Mouse (Mus musculus) lung, postnatal 0 days (tissue): ENCODE results near the gene Rnf208.

Experiments used
- CTCF ChIP-seq: IDR thresholded peaks from 2 replicates; pipeline ENCODE4 v1.5.1; 2016; ENCODE audit warnings: antibody characterized with exemption, mild to moderate bottlenecking
- EP300 ChIP-seq: IDR thresholded peaks from 2 replicates; pipeline ENCODE4 v1.6.1; 2016; ENCODE audit warnings: antibody characterized with exemption, mild to moderate bottlenecking, control low read depth

DNA sequence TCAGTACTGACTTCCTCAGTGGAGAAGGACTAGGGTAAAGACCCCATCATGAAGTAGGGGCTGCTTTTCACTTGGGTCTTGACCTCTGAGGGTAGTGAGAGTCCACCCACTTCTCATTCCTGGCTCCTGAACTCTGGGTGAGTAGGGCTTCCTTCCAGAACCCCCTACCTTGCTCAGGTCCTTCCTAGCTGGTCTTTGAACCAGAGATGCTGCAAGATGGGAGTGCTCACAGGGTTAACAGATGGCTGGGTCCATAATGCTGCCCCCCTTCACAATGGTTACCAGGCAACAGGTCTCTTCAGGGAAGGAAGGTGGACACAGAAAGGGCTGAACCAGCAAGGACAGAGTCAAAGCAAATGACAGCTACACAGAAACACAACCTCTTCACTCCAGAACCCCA lies 23.6 kb upstream of the Rnf208 start, which contains the start of gene Fam166a:
- TF ChIP-seq CTCF (no peak), EP300 (no peak)
